Mouse (Mus musculus): Measurements from ENCODE around the gene Ncoa7.

The Ncoa7 gene

DNA sequence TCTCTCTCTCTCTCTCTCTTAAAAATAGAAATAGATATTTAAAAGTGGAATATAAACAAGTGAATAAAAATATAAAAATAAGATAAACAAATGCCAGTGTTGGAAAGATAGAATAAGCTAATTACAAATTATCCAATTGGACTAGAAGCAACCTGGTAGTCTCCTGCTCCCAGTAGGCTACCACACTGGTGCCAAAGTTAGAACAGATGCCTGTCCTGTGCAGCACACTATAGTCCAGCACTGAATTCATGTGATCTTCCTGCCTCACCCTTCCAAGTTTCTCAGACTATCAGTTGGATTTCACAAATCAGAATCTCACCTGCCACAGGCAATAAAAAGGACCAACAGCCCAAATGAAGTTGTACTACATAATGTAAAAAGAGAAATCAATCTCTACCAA lies 59.9 kb downstream of the Ncoa7 start:
- no peak for DNase-seq

DNA sequence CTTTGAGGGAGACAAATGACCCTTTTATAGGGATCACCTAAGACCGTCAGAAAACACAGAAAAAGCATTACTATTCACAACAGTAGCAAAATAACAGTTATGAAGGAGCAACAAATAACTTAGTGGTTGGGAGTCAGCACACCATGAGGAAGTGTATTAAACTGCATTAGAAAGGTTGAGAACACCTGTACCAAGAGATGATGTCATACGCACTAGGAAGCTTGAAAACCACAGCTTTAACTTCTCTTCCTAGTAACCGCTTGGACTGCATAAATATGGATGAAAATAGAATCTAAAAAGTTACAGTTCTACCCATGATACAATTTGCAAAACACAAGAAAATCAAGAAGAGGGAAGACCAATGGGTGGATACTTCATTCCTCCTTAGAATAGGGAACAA lies 64.7 kb downstream of the Ncoa7 start:
- no peak for DNase-seq

DNA sequence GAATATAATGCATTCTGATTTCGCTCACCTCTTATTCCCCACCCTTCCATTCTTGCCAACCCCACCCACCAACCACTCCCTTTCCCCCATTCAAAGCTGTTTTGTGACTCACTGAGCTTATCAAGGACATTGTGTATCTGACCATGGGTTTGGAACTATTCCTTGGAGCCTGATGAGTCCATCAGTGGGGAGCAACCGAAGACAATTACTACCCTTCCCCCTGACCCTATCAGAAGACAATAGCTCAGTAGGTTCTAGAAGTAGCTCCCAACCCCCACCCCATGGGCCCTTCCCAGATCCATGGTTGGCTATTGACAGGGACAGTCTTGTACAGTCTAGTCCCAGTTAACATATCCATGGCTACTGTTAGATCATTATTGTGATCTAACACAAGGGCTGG lies 65.8 kb downstream of the Ncoa7 start:
- no peak for DNase-seq

DNA sequence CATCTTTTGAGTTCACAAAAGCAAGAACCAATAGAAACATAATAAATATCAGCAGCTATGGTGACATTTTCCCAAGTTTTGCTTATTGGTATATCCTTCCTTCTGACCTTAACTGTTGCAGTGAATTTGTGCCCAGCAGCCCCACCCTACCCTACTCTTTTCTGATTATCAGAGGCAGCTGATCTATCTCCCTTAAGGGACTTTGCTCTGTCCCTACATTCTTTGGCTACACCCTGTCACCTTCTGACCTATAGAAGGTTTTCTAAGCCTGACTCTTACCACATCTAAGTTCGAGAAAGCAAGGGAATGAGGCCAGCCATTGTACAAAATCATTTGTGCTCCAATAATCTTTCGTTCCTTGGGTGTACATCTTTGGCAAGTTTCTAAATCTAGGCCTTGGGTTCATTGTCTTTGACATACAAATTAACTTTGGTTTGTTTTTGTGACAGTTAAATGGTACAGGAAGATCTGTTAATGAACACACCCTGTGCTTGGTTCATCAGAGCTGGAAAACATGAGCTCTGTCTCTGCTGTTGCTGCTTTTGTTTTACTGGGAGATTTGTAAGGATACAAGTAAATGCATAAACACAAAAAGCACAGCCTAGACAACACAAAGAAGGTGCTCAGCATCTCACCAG lies 69.9 kb downstream of the Ncoa7 start:
- DNase-seq, result no peak

DNA sequence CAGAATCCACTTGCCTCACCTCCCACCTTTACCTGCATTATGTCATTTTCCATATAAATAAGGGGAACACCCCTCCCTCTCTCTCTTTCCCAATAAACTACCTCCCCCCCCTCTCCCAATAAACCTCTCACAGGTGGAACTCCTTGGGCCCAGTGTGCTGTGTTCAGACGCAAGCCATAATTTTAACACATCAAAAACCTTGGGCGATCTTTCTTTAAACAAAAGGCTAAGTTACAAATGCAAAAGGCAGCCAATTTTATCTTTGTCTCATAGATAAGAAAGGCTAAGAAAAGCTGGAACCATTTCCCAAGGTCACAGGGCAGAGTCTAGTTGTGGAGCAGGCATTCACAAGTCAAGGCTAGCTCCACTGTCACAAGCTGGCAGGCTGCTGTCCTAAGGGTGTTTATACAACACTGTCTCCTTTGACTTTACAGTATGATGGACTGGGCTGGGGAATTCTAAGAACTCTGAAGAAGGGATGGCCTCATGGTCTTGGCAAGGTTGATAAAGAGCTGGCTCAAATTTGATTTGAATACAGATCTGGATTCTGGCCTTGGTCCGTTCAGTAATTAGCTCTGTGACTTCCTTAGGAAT lies 71.7 kb downstream of the Ncoa7 start:
- DNase-seq, result no peak

DNA sequence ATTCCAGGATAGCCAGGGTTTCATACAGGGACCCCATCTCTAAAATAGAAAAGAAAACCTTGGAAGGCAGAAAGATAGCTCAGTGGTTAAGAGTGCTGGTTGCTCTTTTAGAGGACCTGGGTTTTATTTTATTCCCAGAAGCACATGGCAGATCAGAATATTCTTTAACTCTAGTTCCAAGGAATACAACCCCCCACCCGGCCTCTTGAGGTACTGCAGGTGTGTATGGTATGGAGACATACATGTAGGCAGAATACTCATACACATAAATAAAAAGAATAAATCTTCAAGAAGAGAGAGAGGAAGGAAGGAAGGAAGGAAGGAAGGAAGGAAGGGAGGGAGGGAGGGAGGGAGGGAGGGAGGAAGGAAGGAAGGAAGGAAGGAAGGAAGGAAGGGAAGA lies 72.3 kb downstream of the Ncoa7 start:
- no peak for DNase-seq

DNA sequence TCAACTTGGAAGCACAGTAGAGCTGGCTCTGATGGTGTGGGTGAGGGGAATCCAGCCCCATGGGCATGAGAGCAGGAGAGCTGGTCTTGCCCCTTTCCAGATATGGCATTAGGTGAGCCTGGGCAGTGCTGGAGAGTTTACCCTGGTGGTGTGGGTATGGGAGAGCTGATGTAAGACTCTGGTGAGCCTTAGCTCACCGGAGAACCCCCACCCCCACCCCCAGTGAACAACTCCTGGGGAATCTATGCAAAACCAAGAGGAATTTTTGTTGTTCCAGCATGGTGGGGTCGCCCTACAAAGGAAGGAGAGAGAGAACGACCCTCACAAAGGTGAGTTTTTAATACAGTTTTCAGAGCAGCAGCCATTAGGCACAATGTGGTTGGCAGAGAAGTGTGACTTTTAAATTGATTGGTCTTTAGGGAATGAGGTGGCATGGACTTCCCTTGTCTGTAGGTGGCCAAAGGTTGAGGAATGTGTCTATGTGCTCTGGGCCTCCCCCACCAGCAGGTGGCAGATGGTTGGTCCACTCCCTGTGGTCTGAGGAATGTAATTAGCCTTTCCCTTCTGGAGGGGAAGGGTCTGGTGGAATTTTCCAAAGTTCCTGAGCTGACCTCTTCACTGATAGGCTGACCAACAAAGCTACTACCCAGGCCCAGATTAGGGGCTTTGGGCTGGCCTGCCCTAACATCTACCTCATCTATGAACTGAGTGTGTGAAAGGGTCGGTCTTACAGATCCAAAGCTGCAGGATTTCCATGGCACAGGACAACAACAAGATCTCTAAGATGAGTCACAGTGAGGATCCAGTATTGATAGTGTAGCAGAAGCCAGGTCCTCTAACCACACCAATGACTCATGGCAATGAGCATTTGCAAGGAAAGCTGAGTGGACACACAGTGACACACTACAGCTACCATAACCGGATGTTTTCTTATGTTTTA lies 73.7 kb downstream of the Ncoa7 start:
- DNase-seq, result no peak

DNA sequence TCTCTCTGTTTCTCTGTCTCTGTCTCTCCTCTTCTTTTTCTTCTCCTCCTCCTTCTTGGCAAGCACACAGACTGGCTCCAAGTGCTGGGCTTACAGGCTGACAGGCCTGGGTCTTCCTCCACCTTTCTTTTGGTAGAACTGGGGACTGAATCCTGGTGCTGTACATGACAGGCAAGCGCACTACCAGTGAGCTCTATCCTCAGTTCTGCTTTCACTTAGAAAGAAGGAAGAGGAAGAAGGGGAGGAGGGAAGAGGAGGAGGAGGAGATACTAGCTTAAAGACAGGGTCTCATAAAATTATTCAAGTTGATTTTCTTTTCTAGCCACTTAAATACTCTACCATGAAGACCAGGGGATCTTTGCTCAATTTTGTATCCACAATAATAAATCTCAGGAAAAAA lies 80.1 kb downstream of the Ncoa7 start:
- no peak for DNase-seq

DNA sequence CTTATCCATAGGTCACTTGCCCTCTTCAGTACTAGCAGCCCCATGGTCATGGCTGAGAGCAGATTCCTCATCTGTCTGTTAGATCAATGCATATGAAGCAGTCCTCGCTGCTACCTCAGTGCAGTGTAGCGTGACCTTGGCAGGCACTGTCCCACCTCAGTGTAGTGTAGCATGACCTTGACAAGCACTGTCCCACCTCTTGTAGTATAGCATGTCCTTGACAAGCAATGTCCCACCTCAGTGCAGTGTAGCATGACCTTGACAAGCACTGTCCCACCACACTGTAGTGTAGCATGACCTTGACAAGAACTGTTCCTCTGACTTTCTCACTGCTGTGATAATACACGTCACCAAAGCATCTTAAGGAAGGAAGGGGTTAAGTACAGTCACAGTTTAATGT lies 82.6 kb downstream of the Ncoa7 start:
- no peak for DNase-seq

DNA sequence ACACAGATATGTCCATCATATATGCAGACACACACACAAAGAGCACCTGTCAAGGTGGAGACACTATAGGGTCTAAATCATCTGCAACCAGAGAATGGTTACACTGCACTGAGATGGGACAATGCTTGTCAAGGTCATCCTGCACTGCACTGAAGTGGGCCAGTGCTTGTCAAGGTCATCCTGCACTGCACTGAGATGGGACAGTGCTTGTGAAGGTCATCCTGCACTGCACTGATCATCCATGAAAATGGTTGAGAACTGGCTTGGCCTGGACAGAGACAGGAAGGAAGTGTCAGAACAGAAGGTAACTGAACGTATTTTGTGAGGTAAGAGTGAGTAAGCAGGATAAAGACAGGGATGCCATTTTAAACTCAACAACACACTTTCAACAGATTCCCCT lies 83.2 kb downstream of the Ncoa7 start:
- DNase-seq, result no peak

DNA sequence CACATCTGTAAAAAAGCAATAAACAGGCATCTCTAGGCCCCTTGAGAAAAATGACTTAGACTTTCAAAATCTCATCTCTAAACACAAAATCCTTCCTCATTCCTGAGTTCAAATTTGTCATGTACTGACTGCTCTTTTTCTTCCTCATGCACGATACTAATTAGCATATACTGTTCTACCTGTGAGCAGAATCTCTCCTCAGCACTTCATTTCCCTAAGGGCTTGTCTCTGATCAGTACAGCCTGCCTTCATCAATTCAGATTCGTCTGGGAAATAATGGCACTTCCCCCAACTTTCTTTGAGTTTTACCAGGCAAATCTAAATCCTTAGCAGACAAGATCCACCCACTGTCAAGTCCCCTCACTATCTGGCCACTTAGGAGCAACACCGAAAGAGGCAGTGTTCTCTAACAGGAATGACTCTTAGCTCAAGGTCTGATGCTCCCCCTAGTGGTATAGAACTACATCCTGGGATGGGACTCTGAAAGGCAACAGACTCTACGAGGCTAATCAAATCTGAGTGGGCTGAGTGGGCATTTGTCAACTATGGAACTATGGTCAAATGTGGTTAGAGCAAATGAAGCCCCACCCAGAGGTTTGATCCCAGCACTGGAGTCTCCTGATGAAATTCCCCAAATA lies 84.3 kb downstream of the Ncoa7 start:
- peak; percentile 26 for DNase-seq

DNA sequence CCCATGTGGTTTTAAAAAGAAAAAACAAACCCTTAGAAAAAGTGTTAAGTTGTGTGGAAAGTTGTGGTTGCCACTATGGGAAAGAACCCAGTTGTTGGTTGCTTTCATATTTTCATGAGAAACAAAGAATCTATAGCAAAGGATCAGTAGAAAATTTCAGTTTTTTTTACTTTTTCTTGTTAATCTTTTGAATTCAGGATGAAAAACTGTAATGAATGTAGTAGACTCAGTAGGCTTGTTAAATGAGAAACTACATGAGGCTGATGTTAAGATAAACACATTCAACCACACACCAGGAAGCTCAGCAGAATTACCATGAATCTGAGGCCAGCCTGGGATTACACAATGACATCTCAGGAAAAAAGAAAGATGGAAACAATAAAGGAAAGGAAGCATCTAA lies 87.0 kb downstream of the Ncoa7 start:
- DNase-seq, result no peak

DNA sequence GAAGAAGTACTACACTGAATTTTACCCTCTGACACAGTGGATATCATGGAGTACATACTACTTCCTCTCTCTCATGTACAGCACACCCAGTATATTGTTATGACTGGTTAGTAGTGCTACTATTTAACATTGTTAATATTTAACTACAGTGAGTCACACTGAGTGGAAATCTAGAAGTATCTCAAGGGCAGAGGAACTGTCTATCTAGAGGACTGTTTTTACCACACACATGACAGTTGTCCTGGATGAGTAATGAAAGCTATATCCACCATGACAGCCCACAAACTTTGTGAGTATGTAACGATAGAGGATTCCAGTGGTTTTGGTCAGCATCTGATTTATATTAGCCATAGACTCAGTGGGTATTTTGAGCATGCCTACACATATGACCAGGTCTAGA lies 90.6 kb downstream of the Ncoa7 start:
- DNase-seq, result no peak

DNA sequence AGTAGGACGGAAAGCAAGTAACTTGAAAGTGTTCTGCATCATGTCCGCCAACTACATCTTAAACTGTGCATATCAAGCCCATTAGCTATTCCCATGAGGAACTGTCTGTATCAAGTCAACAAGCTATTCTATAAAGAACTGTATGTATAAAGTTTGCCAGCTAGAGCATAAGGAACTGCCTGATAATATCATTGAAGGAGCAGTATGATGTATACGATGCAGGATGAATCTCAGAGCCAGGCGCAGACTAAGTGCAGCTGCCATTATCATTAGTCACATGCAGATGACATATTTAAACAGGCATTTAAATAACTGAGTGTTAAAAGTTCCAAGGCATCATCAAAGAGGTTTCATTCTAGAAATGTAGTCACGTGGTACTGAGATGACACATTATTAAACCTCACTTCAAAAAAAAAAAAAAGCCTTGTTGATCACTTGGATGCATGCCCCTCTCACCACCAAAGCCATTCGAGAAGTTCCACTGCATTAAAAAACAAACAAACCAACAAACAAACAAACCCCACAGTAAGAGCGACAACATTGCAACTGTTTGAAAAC lies 93.2 kb downstream of the Ncoa7 start:
- no peak for DNase-seq

DNA sequence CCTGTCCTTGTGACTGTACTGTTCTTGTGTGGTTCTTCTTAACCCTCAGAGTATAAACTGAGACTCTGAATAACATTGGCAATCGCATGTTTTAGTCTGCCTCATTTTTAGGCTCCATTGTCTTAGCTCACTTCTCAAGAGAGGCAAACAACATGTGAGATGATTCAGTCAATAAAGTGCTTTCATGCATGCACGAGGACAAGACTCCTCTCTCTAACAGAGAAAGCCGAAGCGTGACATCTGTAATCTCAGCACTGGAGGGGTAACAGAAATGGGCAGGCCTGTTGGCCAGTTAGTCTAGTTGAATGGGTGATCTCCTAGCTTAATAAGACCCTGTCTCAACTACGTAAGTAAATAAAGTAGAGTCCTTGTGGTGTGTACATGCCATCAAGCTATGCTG lies 95.1 kb downstream of the Ncoa7 start:
- DNase-seq, result no peak

DNA sequence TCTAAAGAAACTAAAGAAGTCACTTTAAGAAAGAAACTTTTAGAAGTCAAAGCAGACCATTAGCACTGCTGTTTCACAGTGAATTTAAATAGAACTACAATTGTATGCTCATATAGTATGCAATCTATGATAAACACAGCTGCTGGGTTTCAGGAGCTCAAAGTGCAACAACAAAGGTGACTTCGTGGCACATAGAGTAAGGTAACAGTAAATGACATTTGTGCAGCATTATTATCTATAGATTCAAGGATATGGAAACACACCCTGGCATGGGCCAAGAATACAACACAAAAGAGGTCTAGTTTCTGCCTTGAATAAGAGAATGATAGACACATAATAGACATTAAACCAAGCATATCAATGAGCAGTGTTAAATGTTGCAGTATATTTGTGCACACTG lies 100.5 kb downstream of the Ncoa7 start:
- DNase-seq, result no peak

DNA sequence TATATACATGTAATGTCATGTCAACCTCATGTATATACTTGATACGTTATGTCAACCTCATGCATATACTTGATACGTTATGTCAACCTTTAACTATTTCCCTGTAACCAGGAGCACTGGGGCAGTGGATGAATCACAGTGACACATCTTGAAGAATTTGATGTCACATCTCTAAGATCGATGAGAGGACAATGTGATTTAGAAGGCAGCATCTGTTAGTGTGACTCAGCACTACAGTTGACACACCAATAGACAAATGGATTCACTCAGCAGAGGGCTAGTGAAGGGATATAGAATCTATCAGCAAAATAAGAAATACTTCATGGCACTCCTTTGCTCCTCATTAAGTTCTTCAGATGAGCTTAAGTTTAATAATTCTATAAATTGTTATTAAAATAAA lies 116.3 kb downstream of the Ncoa7 start:
- no peak for DNase-seq

DNA sequence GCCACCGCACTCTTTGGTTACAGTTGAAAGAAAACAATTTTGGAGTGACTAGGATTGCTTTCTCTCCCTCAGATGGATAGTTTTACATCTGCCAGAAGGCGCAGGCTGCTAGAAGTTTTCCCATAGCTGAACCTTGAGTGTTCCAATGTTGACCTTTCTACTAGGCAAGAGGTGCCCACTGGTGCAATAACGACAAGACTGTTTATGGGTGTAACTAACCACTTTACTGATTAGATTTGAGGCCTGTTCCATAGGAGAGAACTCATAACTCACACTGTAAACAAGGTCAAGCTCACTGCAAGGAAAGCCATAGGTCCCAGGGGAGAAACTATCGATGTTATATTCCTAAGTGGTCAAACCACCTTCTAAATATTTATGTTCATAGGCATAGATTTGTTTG lies 119.7 kb downstream of the Ncoa7 start:
- no peak for DNase-seq

DNA sequence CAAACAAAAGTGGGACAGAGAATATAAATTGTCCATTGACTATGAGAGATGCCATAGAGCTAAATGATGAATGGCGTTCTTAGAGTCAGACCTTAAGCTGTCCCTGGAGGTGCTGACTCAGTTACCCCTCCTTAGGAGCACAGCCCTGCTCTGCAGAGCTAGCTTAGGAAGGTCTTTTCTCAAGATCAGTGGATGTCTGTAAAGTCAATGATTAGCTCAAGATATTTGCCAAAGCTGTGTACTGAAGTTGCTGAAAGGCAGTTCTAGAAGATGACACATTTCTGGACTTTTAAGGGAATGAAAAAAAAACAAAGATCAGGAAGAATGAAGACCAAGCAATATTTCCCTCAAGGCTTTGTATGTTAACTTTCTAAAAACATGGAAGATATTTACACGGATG lies 123.4 kb downstream of the Ncoa7 start:
- DNase-seq, result peak; percentile 11

DNA sequence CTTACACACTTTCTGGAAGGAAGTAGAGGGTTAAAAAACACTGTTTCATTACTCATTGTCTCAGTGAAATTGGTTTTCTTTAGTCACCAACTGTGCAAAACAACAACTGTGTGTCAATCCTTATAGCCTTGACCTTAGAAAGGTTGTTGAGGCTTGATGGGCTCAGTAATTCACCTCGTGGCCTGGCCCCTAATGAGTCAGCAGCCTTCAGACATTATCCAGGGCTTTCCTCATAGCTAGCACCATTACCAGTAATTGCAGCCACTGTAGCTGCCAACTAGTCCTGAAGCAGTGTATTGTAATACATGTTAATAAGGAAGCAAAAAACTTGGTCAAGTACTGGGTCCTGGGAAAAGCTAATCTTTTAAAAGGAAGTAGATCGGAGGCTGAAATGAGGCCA lies 125.1 kb downstream of the Ncoa7 start:
- peak; percentile 32 for DNase-seq

DNA sequence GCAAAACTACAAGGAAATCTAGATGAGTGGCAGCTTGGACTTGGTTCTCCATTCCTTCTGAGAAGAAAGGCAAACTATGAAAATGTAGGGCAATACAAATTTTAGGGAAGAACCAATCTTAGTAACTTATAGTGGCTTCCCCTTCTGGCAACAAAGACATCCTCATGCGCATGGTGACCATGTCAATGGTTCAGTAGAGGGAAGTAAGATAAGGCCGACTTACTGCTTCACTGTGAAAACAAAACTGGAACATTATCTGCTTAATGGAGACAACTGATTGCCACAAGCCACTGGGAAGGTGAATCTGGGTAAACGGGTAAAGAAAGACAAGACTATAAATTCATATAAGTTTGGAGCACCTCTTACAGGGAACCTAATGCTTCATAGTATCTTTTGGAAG lies 128.3 kb downstream of the Ncoa7 start:
- no peak for DNase-seq

DNA sequence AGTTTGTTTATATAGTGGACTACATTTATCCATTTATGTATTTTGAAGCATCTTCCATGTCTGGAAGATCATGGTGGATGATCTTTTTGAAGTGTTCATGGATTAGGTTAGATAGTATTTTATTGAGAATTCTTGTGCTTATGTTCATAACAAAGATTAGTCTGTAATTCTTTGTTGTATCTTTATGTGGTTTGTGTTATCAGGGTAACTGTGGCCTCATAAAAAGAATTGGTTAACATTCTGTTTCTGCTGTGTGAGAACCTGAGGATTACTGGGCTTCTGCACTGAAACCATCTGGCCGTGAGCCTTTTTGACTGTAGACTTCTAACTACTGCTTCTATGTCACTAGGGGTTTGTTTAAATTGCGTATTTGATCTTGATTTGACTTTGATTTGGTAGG lies 136.5 kb downstream of the Ncoa7 start:
- DNase-seq, result no peak

DNA sequence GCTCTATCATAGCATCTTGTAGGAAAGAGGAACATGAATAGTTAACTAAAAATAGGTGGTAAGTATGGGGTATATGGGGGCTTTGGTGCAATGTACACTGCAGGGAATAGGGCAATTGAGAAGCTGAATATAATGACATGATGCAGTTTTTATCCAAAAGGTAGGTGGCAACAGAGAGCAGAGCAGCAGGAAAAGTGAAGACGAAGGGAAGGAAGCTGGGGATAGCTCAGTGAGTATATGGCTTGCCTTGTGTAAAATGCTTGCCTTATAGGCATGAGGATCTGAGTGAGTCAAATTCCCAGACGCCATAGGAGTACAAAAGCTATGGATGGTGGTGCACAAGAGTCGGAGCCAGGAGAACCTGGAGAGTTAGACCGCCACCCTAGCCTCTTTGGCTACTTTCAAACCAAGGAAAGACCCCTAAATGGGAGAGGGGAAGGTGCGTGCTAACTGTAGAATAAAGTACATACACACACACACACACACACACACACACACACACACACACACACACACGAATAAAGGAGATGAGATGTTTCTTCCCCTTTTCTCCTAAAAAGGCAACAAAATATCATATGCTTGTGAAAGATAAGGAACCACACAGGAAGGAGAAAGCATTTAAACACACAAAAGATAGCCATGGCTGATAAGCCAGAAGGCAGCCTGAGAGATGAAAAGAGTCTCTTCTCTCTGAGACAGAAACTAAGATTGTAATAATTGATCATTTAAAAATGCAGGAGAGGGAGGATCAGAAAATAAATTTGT lies 142.4 kb downstream of the Ncoa7 start:
- DNase-seq, result no peak
